Mouse (Mus musculus): ENCODE results near the gene 2300009A05Rik. TPM values are rescaled to one million over a fixed set of nuclear protein-coding genes. Genes with fewer than 3 reads are reported as not detected.

The 2300009A05Rik gene
- polyA plus RNA-seq, 1 experiment from 2014 or later: 61.6 TPM

DNA sequence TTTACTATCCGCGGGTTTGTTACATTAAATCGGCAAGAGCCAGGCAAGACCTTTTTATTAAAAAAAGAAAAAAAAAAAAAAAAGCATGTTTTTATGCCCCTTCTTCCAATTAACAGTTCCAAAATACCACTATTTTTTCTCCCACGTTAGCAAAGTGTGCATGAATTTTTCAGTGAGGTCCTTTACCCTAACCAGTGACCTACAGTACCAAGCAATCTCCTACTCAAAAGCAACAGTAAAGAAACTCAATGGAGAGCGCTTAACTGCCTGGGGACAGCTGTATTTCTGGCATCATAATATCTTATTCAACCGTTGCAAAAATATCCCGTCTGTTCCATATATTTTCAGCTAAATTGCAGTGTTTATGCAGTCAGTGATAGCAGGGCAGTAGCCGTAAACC lies 20.9 kb downstream of the 2300009A05Rik start:
- Histone ChIP-seq H3K4me1 (peaks cover 46% of the 10 kb centered on the region), H3K4me3 (peak overlapping the region; percentile 83), H3K27ac (replicated peaks) (peak overlapping the region; percentile 90), H3K9ac (peak overlapping the region; percentile 93), H3K9me3 (no peaks in the 10 kb centered on the region), H3K4me2 (peak overlapping the region; percentile 77), H3K27me3 (replicated peaks) (no peaks in the 10 kb centered on the region), H3K36me3 (peaks cover 17% of the 10 kb centered on the region; the same call in 1 of the 2 replicates)
- WGBS: 18% methylated on average over 8 of the region's 8 CpGs
- ATAC-seq (ENCODE audit: extremely low read depth, insufficient number of reproducible peaks, low FRiP score, low TSS enrichment): no peak

DNA sequence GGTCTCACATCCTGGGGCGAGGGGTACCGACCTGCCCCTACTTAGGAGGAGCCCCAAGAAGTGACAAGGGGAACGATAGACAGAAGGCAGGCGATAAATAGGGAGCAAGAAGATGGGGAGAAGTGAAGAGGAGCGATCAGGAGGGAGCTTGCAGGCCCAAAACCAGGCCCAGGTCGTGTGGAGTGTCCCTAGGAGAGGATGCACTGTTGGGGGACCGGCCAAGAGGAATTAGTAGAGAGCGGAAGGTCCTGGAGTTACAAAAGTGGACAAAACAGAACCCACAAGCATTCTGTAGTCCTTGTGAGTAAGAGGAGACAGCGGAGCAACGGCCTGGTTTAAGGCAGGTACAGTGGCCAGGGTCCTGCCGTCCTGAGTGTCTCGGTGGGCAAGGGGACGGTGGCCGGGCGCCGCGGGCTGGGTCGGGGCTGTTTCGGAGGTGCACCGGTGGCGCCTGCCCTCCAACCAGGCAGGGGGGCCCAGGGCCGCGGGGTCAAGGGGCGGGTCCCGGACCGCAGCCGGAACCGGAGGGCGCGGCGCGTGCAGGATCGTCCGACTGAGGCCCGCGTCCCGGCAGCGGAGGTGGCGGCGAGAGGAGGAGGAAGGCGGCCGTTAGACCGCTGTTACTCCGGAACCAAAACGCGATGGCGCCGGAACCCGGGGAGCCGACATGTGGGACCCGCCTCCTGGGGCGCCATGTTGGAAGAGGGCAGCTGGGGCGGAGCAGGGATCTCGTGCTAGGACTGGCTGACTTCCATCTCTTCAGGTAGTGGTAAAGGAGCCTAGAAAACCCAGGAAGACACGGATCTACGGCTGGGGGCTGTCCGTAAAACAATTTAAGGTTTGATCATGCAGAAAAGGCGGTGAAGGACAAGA lies 21.5 kb downstream of the 2300009A05Rik start, which contains the start of gene Map2k5:
TSS of gene Map2k5 (minus strand) at position 633 of the 873 bp plus-strand sequence.
- WGBS: 1% methylated on average over 58 of the region's 58 CpGs
- no peaks in the 10 kb centered on the region for H3K9me3 ChIP-seq

DNA sequence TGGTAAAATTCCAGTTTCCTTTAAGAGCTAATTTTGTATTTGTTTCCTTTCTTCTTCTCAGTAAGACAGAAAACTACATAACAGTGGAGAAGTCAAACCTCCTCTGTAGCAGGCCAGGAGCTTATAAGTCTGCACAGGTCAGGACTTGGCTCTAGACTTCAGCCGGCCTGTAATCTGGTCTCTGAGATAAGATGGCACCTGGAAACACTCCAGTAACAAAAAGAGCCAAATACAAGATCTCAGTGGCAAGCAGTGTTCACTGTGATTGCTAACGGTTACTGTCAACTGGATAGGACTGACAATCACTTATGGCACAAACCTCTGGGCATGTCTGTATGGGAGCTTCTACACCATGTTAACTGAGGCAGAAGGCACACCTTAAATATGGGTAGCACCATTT lies 25.7 kb downstream of the 2300009A05Rik start:
- Histone ChIP-seq H3K9me3 (no peaks in the 10 kb centered on the region), H3K36me3 (peaks cover 47% of the 10 kb centered on the region), H3K9ac (no peak overlapping the region), H3K4me1 (peaks cover 74% of the 10 kb centered on the region), H3K4me3 (no peak overlapping the region), H3K4me2 (no peak overlapping the region), H3K27me3 (replicated peaks) (no peaks in the 10 kb centered on the region), H3K27ac (replicated peaks) (peak overlapping the region; percentile 21)
- WGBS: 11% methylated on average over 2 of the region's 2 CpGs
- no peak for ATAC-seq (ENCODE audit: extremely low read depth, insufficient number of reproducible peaks, low FRiP score, low TSS enrichment)

More for the DNA sequence above, 21.5 kb downstream of the 2300009A05Rik start, which contains the start of gene Map2k5:
- peak within 1 kb of the TSS; percentile 83 for H3K4me3 ChIP-seq
- H3K27ac ChIP-seq (replicated peaks): peak within 1 kb of the TSS; percentile 90
- ATAC-seq (ENCODE audit: extremely low read depth, insufficient number of reproducible peaks, low FRiP score, low TSS enrichment): peak; percentile 86
- peaks cover 17% of the 10 kb centered on the region; the same call in 1 of the 2 replicates for H3K36me3 ChIP-seq
- H3K9ac ChIP-seq: peak within 1 kb of the TSS; percentile 93
- peaks cover 52% of the 10 kb centered on the region for H3K4me1 ChIP-seq
- H3K4me2 ChIP-seq: peak within 1 kb of the TSS; percentile 77
- H3K27me3 ChIP-seq (replicated peaks): no peaks in the 10 kb centered on the region

DNA sequence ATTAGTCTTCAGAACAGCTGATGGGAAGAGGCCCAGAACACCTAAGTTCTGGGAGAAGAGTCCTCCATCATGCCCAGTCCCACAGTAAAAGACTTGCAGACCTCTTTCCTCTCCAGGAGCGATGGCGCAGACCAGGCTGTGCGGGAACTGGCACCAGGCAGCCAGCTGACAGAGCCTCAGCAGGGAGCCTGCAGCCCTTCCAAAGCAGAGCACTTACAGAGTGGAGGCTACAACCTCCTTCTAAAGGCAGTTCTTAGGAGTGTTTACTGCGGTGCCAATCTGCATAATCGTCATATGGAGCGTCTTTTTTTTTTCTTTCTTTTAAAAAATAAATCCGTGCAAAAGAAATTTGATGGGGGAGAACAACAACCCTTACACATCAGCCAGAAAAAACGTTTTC lies 26.5 kb downstream of the 2300009A05Rik start:
- no peak overlapping the region for H3K4me2 ChIP-seq

DNA sequence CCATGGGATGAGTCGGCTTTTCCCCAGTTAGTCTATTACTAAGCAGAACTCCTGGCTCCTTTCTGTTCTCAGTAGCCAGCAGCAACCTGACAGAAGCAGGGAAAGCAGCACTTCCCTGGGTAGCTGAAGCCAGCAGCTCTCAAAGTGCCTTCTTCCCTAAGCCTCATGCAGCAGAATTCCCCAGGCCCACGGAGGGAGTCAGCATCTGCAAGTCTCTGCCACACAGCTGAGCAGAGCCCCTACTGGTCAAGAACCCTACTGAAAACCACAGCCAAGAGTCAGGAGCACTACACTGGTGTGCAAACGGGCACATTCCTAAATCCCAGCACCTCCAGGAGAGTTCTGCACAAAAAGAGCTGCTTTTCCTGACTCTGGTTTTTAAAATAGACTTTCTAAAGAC lies 38.6 kb downstream of the 2300009A05Rik start:
- no peaks in the 10 kb centered on the region for H3K27me3 ChIP-seq (replicated peaks)
- H3K27ac ChIP-seq (replicated peaks): no peak overlapping the region
- no peak overlapping the region for H3K4me2 ChIP-seq
- no peak overlapping the region for H3K9ac ChIP-seq
- H3K9me3 ChIP-seq: no peaks in the 10 kb centered on the region
- peaks cover 39% of the 10 kb centered on the region for H3K36me3 ChIP-seq
- H3K4me3 ChIP-seq: no peak overlapping the region
- ATAC-seq (ENCODE audit: extremely low read depth, insufficient number of reproducible peaks, low FRiP score, low TSS enrichment): no peak; the same call in 1 of the 2 replicates
- peaks cover 11% of the 10 kb centered on the region for H3K4me1 ChIP-seq
- 47% methylated on average over 3 of the region's 3 CpGs for WGBS

More for the DNA sequence above, 26.5 kb downstream of the 2300009A05Rik start:
- peaks cover 51% of the 10 kb centered on the region for H3K36me3 ChIP-seq
- no peaks in the 10 kb centered on the region for H3K9me3 ChIP-seq
- no peak overlapping the region for H3K4me3 ChIP-seq
- H3K4me1 ChIP-seq: peaks cover 73% of the 10 kb centered on the region
- ATAC-seq (ENCODE audit: extremely low read depth, insufficient number of reproducible peaks, low FRiP score, low TSS enrichment): no peak
- 57% methylated on average over 8 of the region's 8 CpGs for WGBS
- no peaks in the 10 kb centered on the region for H3K27me3 ChIP-seq (replicated peaks)
- H3K9ac ChIP-seq: no peak overlapping the region
- no peak overlapping the region for H3K27ac ChIP-seq (replicated peaks)

DNA sequence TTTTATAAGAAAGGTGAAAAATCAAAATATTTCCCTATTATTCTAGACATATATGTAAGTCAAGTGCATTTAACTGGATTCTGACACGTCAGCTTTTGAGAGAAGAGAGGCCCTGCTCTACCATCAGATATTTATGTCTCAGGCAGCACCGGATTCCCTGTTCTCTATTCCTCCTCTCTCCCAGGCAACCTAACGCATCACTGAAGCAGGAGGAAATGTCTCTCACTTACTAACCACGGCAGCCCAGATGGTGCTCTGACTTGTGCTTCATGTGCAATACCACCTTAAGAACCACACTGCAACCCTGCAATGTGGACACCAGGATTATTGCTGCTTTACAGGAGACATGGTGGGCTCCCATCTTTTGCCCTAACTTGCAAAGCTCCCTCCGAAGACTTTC lies 40.0 kb downstream of the 2300009A05Rik start:
- H3K27me3 ChIP-seq (replicated peaks): no peaks in the 10 kb centered on the region
- H3K9ac ChIP-seq: no peak overlapping the region
- WGBS: 78% methylated on average over 5 of the region's 5 CpGs
- ATAC-seq (ENCODE audit: extremely low read depth, insufficient number of reproducible peaks, low FRiP score, low TSS enrichment): no peak
- no peak overlapping the region for H3K27ac ChIP-seq (replicated peaks)
- H3K4me3 ChIP-seq: no peak overlapping the region
- peaks cover 36% of the 10 kb centered on the region for H3K36me3 ChIP-seq
- no peaks in the 10 kb centered on the region for H3K9me3 ChIP-seq
- H3K4me2 ChIP-seq: no peak overlapping the region
- H3K4me1 ChIP-seq: peaks cover 15% of the 10 kb centered on the region

DNA sequence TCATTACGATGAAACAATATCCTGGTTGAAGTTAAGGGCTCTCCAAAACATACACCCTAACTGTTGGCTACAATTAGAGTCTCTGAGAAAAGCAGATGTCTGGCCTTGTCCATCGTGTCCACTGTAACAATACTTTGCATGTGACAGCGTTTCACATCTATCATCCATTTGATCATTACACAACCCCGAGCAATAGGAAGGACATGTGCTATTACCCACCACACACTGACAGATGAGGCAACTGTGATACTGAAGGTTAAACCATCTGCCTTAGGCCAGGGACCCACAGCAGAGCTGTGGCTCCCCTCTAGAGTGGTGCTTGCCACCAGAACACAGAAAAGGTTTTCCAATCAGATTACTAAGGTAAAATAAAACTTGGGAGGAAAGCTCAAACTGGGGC lies 42.3 kb downstream of the 2300009A05Rik start:
- Histone ChIP-seq H3K27me3 (replicated peaks) (no peaks in the 10 kb centered on the region), H3K4me1 (peaks cover 15% of the 10 kb centered on the region), H3K4me2 (no peak overlapping the region), H3K9ac (no peak overlapping the region), H3K9me3 (no peaks in the 10 kb centered on the region), H3K4me3 (no peak overlapping the region), H3K27ac (replicated peaks) (no peak overlapping the region), H3K36me3 (peaks cover 35% of the 10 kb centered on the region)
- WGBS: 85% methylated on average over 4 of the region's 4 CpGs
- no peak for ATAC-seq (ENCODE audit: extremely low read depth, insufficient number of reproducible peaks, low FRiP score, low TSS enrichment)

DNA sequence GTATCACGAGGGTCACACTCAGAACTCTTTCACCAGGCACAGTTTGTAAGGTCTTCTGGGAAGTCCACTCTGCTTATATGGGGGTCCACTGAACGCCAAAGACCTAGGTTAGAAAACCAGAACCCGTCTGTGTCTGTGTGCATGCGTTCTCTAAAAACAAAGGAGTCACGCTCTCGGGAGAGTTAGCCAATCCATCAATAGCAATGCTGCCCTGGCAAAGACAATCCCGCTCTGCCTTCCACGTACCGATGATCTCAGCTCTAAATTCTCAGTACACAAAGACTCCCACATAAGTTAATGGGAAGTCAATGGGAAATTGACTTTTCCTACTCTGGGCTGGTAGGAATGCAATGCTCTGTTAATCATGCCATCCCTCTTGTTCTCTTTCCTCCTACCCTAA lies 42.8 kb downstream of the 2300009A05Rik start:
- Histone ChIP-seq H3K4me1 (peaks cover 11% of the 10 kb centered on the region), H3K36me3 (peaks cover 33% of the 10 kb centered on the region), H3K27me3 (replicated peaks) (no peaks in the 10 kb centered on the region), H3K27ac (replicated peaks) (no peak overlapping the region), H3K9me3 (no peaks in the 10 kb centered on the region), H3K9ac (no peak overlapping the region), H3K4me3 (no peak overlapping the region), H3K4me2 (no peak overlapping the region)
- no peak for ATAC-seq (ENCODE audit: extremely low read depth, insufficient number of reproducible peaks, low FRiP score, low TSS enrichment)
- WGBS: 84% methylated on average over 9 of the region's 9 CpGs

DNA sequence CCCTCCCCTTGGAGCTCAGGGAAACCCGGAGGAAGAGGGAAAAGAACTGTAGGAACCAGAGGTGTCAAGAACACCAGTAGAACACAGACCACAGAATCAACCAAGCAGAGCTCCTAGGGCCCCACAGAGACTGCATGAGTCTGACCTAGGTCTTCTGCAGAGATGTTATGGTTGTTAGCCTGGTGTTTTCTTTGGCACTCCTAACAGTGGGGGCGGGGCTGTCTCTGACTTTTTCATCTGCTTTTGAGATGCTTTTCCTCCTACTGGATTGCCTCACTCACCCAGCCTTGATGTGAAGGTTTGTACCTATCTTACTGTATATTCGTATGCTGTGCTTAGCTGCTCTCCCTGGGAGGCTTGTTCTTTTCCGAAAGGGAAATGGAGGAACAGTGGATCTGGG lies 44.9 kb downstream of the 2300009A05Rik start:
- peaks cover 12% of the 10 kb centered on the region for H3K4me1 ChIP-seq
- H3K27ac ChIP-seq (replicated peaks): no peak overlapping the region
- H3K4me3 ChIP-seq: no peak overlapping the region
- no peaks in the 10 kb centered on the region for H3K9me3 ChIP-seq
- H3K36me3 ChIP-seq: peaks cover 37% of the 10 kb centered on the region
- no peak overlapping the region for H3K4me2 ChIP-seq
- WGBS: 73% methylated on average over 4 of the region's 4 CpGs
- no peak overlapping the region for H3K9ac ChIP-seq
- H3K27me3 ChIP-seq (replicated peaks): no peaks in the 10 kb centered on the region
- ATAC-seq (ENCODE audit: extremely low read depth, insufficient number of reproducible peaks, low FRiP score, low TSS enrichment): no peak

DNA sequence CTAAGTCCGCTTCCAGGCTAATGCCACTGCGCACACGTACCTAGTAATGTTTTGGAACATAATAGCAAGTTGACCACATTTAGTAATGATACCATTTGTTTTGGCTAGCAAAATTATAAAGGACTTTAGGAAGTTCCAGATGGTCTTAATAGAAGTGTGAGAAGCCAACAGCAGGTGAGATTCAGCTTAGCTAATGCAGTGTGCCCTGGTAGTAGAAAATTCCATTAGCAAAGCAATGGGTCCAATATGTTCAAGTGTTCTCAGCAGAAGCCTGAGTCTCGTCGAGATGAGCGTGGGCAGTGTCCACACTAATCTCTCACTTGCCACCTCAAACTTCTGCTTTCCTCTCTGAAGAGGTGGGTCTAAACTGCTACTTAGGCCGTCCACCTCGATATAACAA lies 49.0 kb downstream of the 2300009A05Rik start:
- ATAC-seq (ENCODE audit: extremely low read depth, insufficient number of reproducible peaks, low FRiP score, low TSS enrichment): no peak
- no peaks in the 10 kb centered on the region for H3K27me3 ChIP-seq (replicated peaks)
- H3K9ac ChIP-seq: no peak overlapping the region
- H3K9me3 ChIP-seq: no peaks in the 10 kb centered on the region
- H3K4me2 ChIP-seq: no peak overlapping the region
- H3K36me3 ChIP-seq: peaks cover 9% of the 10 kb centered on the region
- no peak overlapping the region for H3K4me3 ChIP-seq
- WGBS: 88% methylated on average over 8 of the region's 8 CpGs
- H3K4me1 ChIP-seq: peaks cover 42% of the 10 kb centered on the region
- H3K27ac ChIP-seq (replicated peaks): no peak overlapping the region

DNA sequence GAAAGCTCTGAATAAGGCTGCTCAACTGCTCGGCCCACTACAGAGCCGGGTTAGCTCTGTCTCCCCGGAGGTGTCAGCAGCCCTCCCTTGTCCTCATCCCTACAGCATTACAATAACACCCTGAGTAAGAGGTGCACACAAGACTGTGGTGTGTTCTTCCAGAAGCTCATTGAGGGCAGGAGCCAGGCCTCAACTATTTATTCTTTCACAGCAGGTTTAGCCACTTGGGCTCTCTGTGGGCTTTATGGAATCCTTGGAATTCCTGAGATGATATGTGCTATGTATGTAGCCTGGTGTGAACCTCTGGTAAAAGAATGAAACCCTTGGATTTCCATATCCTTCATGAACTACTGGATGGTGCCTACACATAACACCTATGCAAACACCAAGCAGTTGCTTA lies 49.8 kb downstream of the 2300009A05Rik start:
- Histone ChIP-seq H3K4me3 (no peak overlapping the region), H3K9ac (no peak overlapping the region), H3K36me3 (peaks cover 10% of the 10 kb centered on the region), H3K9me3 (no peaks in the 10 kb centered on the region), H3K27me3 (replicated peaks) (no peaks in the 10 kb centered on the region), H3K4me1 (peaks cover 44% of the 10 kb centered on the region), H3K27ac (replicated peaks) (no peak overlapping the region), H3K4me2 (no peak overlapping the region)
- WGBS: 76% methylated on average over 3 of the region's 3 CpGs
- ATAC-seq (ENCODE audit: extremely low read depth, insufficient number of reproducible peaks, low FRiP score, low TSS enrichment): no peak

DNA sequence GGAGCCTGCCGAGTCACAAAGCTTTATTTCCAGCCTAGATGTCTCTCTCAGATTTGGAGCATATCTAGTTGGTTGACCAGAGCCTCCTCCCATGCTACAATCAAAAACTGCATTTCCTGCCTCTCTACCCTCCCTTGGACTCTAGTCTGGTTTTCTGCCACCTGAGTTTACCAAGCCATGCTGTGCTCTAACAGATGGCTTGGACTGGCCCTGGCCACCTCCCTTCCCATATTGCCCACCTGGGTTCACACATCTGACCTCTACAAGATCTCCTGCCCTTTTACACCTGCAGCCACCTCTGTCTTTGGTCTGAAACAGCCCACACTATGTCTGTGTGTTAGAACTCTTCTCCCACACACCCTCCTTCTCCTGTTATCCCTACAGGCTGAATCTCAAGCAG lies 50.9 kb downstream of the 2300009A05Rik start:
- no peak for ATAC-seq (ENCODE audit: extremely low read depth, insufficient number of reproducible peaks, low FRiP score, low TSS enrichment)
- WGBS: 80% methylated on average over 1 of the region's 1 CpGs

More for the DNA sequence above, 50.9 kb downstream of the 2300009A05Rik start:
- Histone ChIP-seq H3K27ac (replicated peaks) (no peak overlapping the region), H3K9me3 (no peaks in the 10 kb centered on the region), H3K9ac (no peak overlapping the region), H3K27me3 (replicated peaks) (no peaks in the 10 kb centered on the region), H3K36me3 (peaks cover 8% of the 10 kb centered on the region), H3K4me3 (no peak overlapping the region), H3K4me2 (no peak overlapping the region), H3K4me1 (peaks cover 40% of the 10 kb centered on the region)
